Mouse (Mus musculus): ENCODE measurements around the gene Clrn1. TPM values are rescaled to one million over a fixed set of nuclear protein-coding genes. Genes with fewer than 3 reads are reported as not detected.

The Clrn1 gene
- polyA plus RNA-seq, 1 experiment from 2014 or later: 1.4 TPM

Other genes with a start within 250 kb of the Clrn1 start
- 0.08 and 0.10 TPM in 2 replicates for gene Erich6, start 248.1 kb downstream of the Clrn1 start, polyA plus RNA-seq (2015; fragmentation: Nextera tagmentation; extraction: Ambion mirVana)
- gene Siah2, start 192.9 kb downstream of the Clrn1 start, polyA plus RNA-seq (2015; fragmentation: Nextera tagmentation; extraction: Ambion mirVana): 7.0 and 8.1 TPM in 2 replicates
- 0.17 TPM in 1 of 2 replicates, not detected in the other for gene Mindy4b-ps, start 63.0 kb downstream of the Clrn1 start, polyA plus RNA-seq (2015; fragmentation: Nextera tagmentation; extraction: Ambion mirVana)
- 3.3 and 3.5 TPM in 2 replicates for gene Med12l, start 120.5 kb upstream of the Clrn1 start, polyA plus RNA-seq (2015; fragmentation: Nextera tagmentation; extraction: Ambion mirVana)
- gene Gpr171, start 216.5 kb upstream of the Clrn1 start, polyA plus RNA-seq (2015; fragmentation: Nextera tagmentation; extraction: Ambion mirVana): 0.96 and 1.0 TPM in 2 replicates